Mouse (Mus musculus) embryo, embryonic 11.5 days (tissue): ENCODE measurements around the gene Mcrip2.

ENCODE experiments used
- DNase-seq: peaks from one replicate; pipeline ENCODE4 v3.0.0-alpha.2; 2012; ENCODE audit warnings: low read depth, low spot score

Mcrip2 gene

GRCm38 (mm10) chr17:25866172-25866571 lies 2.4 kb downstream of the Mcrip2 start:
- no peak for DNase-seq

GRCm38 (mm10) chr17:25865288-25865687 lies 3.3 kb downstream of the Mcrip2 start:
- DNase-seq: no peak

- DNase-seq: no peak
Observed at GRCm38 (mm10) chr17:25864311-25864710, 4.3 kb downstream of the Mcrip2 start.

- no peak for DNase-seq
Observed at GRCm38 (mm10) chr17:25863681-25864080, 4.9 kb downstream of the Mcrip2 start.

GRCm38 (mm10) chr17:25861704-25862612 lies 6.6 kb downstream of the Mcrip2 start:
- no peak for DNase-seq

- DNase-seq: peak; percentile 90
Observed at GRCm38 (mm10) chr17:25860832-25861703, 7.5 kb downstream of the Mcrip2 start, which contains the start of gene Wdr90. Gene Wdr90 (minus strand): TSS chr17:25861501.

- no peak for DNase-seq
Observed at GRCm38 (mm10) chr17:25860229-25860628, 8.3 kb downstream of the Mcrip2 start.

GRCm38 (mm10) chr17:25844396-25844901 lies 24.1 kb downstream of the Mcrip2 start, which contains the start of gene Rhot2:
Gene Rhot2 (minus strand): TSS chr17:25844851.
- peak; percentile 84 for DNase-seq

GRCm38 (mm10) chr17:25843636-25844395 lies 24.7 kb downstream of the Mcrip2 start:
- no peak for DNase-seq

GRCm38 (mm10) chr17:25843122-25843521 lies 25.4 kb downstream of the Mcrip2 start:
- no peak for DNase-seq

GRCm38 (mm10) chr17:25842509-25842908 lies 26.1 kb downstream of the Mcrip2 start:
- DNase-seq: no peak

GRCm38 (mm10) chr17:25841117-25841880 lies 27.3 kb downstream of the Mcrip2 start, which contains the start of gene Gm20683:
Gene Gm20683 (minus strand): TSS chr17:25841763.
- no peak for DNase-seq

- DNase-seq: no peak
Observed at GRCm38 (mm10) chr17:25840519-25840918, 28.0 kb downstream of the Mcrip2 start.

- DNase-seq: no peak
Observed at GRCm38 (mm10) chr17:25839455-25840235, 28.9 kb downstream of the Mcrip2 start.

GRCm38 (mm10) chr17:25838904-25839303 lies 29.7 kb downstream of the Mcrip2 start:
- DNase-seq: no peak

- DNase-seq: no peak
Observed at GRCm38 (mm10) chr17:25837533-25837932, 31.0 kb downstream of the Mcrip2 start.

GRCm38 (mm10) chr17:25837076-25837410 lies 31.5 kb downstream of the Mcrip2 start, which contains the start of gene Rhbdl1:
Gene Rhbdl1 (minus strand): TSS chr17:25837295.
- no peak for DNase-seq

GRCm38 (mm10) chr17:25836397-25837075 lies 32.0 kb downstream of the Mcrip2 start:
- no peak for DNase-seq

GRCm38 (mm10) chr17:25835816-25836215 lies 32.7 kb downstream of the Mcrip2 start:
- no peak for DNase-seq
